Mouse (Mus musculus) heart, adult 8-10 months (tissue): ENCODE results near the gene Rpe65. TPM values are rescaled to one million over a fixed set of nuclear protein-coding genes. Genes with fewer than 3 reads are reported as not detected.

Experiments
- DNase-seq: peaks from one replicate; pipeline ENCODE4 v3.0.0; 2022; ENCODE audit warnings: low spot score
- total RNA-seq, 4 experiments: library from RNA; stranded (reverse); gene quantifications; 2 replicates each; pipeline ENCODE4 v1.2.4; 2022

Rpe65 gene
- total RNA-seq, result not detected

GRCm38 (mm10) chr3:159598875-159599274 lies at the start of gene Rpe65:
Gene Rpe65 (plus strand): TSS chr3:159599175.
- no peak for DNase-seq

GRCm38 (mm10) chr3:159550224-159550623 lies 48.8 kb upstream of the Rpe65 start:
- no peak for DNase-seq

- DNase-seq, result no peak
Observed at GRCm38 (mm10) chr3:159614977-159615376, 16.0 kb downstream of the Rpe65 start.

- DNase-seq, result no peak
Observed at GRCm38 (mm10) chr3:159621026-159621425, 22.1 kb downstream of the Rpe65 start.

- DNase-seq, result no peak
Observed at GRCm38 (mm10) chr3:159624010-159624409, 25.0 kb downstream of the Rpe65 start.

GRCm38 (mm10) chr3:159660741-159661140 lies 61.8 kb downstream of the Rpe65 start:
- DNase-seq, result no peak

- no peak for DNase-seq
Observed at GRCm38 (mm10) chr3:159663333-159663732, 64.4 kb downstream of the Rpe65 start.

Other genes starting within 250 kb of the Rpe65 start
- under 1 TPM in 1 of 4 experiments, not detected in 3; 0.34 TPM for gene Depdc1a, start 103.7 kb upstream of the Rpe65 start, total RNA-seq
- 10 to 100 TPM; 33.5 to 43.9 (median 43.0) TPM for gene Wls, start 240.5 kb downstream of the Rpe65 start, total RNA-seq